Mouse (Mus musculus) spleen, adult 18-20 months (tissue): ENCODE measurements around the gene Sipa1l2.

ENCODE experiments used
- DNase-seq, 2 experiments: peaks; one replicate each; pipeline ENCODE4 v3.0.0; 2022; ENCODE audit warnings: mixed read lengths in 2 of 2

The Sipa1l2 gene

GRCm38 (mm10) chr8:125569533-125570365 is at the start of gene Sipa1l2:
TSS of gene Sipa1l2 (minus strand) at chr8:125569808.
- DNase-seq, result peak; percentile 99 to 100

- no peak for DNase-seq
Observed at GRCm38 (mm10) chr8:125618543-125619335, 49.1 kb upstream of the Sipa1l2 start.

- DNase-seq, result no peak
Observed at GRCm38 (mm10) chr8:125616935-125617334, 47.3 kb upstream of the Sipa1l2 start.

GRCm38 (mm10) chr8:125616039-125616438 is 46.4 kb upstream of the Sipa1l2 start:
- no peak for DNase-seq

- no peak for DNase-seq
Observed at GRCm38 (mm10) chr8:125613552-125613951, 43.9 kb upstream of the Sipa1l2 start.

- DNase-seq, result no peak
Observed at GRCm38 (mm10) chr8:125611799-125612560, 42.4 kb upstream of the Sipa1l2 start.

GRCm38 (mm10) chr8:125611024-125611798 is 41.6 kb upstream of the Sipa1l2 start:
- no peak for DNase-seq

GRCm38 (mm10) chr8:125609737-125610136 is 40.1 kb upstream of the Sipa1l2 start:
- DNase-seq, result no peak

GRCm38 (mm10) chr8:125607714-125608223 is 38.2 kb upstream of the Sipa1l2 start:
- DNase-seq, result no peak

- no peak for DNase-seq
Observed at GRCm38 (mm10) chr8:125606937-125607336, 37.3 kb upstream of the Sipa1l2 start.

- no peak for DNase-seq
Observed at GRCm38 (mm10) chr8:125604817-125605512, 35.4 kb upstream of the Sipa1l2 start.

GRCm38 (mm10) chr8:125604213-125604816 is 34.7 kb upstream of the Sipa1l2 start:
- no peak for DNase-seq

- no peak for DNase-seq
Observed at GRCm38 (mm10) chr8:125603312-125603840, 33.8 kb upstream of the Sipa1l2 start.

GRCm38 (mm10) chr8:125600033-125600686 is 30.6 kb upstream of the Sipa1l2 start:
- DNase-seq, result no peak

GRCm38 (mm10) chr8:125595571-125596508 is 26.2 kb upstream of the Sipa1l2 start:
- DNase-seq, result no peak

- DNase-seq, result no peak
Observed at GRCm38 (mm10) chr8:125590363-125590762, 20.8 kb upstream of the Sipa1l2 start.

- DNase-seq, result no peak
Observed at GRCm38 (mm10) chr8:125586587-125586986, 17.0 kb upstream of the Sipa1l2 start.

GRCm38 (mm10) chr8:125584276-125584675 is 14.7 kb upstream of the Sipa1l2 start:
- no peak for DNase-seq

- no peak for DNase-seq
Observed at GRCm38 (mm10) chr8:125580426-125580825, 10.8 kb upstream of the Sipa1l2 start.
